Comparison of ENCODE assay signal across 23 mouse cellular contexts in genomic region chr15:22151894-22152494, GRCm38 (mm10).
A peak's percentile ranks its signal among the peaks of the same experiment; 100 is the strongest.
DNase-seq lines count a peak whose midpoint lies in the region; ATAC-seq lines count a peak whose summit lies in the region.
"Had no signal": no experiment of that assay in that cellular context is flagged by ENCODE, and none has a peak within 500 bp of the region (broad histone marks: within the 10 kb centered on the region; RNA-seq: fewer than 3 reads in every experiment).

No protein-coding gene starts in this region.

- no peak overlapping the region for H3K4me3 ChIP-seq in hindbrain, embryonic 12.5 days
- H3K4me3 ChIP-seq in hindbrain, embryonic 13.5 days, result no peak overlapping the region
- H3K4me3 ChIP-seq in neural tube, embryonic 12.5 days, result no peak overlapping the region
- H3K4me3 ChIP-seq in neural tube, embryonic 15.5 days (replicated peaks), result no peak overlapping the region
- no peak overlapping the region for H3K4me3 ChIP-seq in midbrain, embryonic 16.5 days (ENCODE audit: low read depth, low read length)
- H3K4me3 ChIP-seq: embryonic facial prominence, embryonic 15.5 days; erythroblast, embryonic 14.5 days; gastrocnemius, adult 2 months; heart, embryonic 13.5 days had no signal

- no peaks in the 10 kb centered on the region for H3K9me3 ChIP-seq in hindbrain, embryonic 12.5 days (replicated peaks)
- no peaks in the 10 kb centered on the region for H3K9me3 ChIP-seq in hindbrain, embryonic 13.5 days
- no peaks in the 10 kb centered on the region for H3K9me3 ChIP-seq in neural tube, embryonic 12.5 days
- H3K9me3 ChIP-seq in neural tube, embryonic 15.5 days (replicated peaks), result no peaks in the 10 kb centered on the region
- H3K9me3 ChIP-seq in midbrain, embryonic 16.5 days (replicated peaks; ENCODE audit: control insufficient read depth, low read length, poor library complexity, severe bottlenecking), result no peaks in the 10 kb centered on the region
- H3K9me3 ChIP-seq: embryonic facial prominence, embryonic 15.5 days; heart, embryonic 13.5 days had no signal

- H3K9ac ChIP-seq in hindbrain, embryonic 12.5 days, result no peak overlapping the region
- H3K9ac ChIP-seq in hindbrain, embryonic 13.5 days, result no peak overlapping the region
- H3K9ac ChIP-seq in neural tube, embryonic 12.5 days, result no peak overlapping the region
- H3K9ac ChIP-seq in neural tube, embryonic 15.5 days (replicated peaks), result no peak overlapping the region
- no peak overlapping the region for H3K9ac ChIP-seq in midbrain, embryonic 16.5 days (ENCODE audit: low read depth, low read length)
- H3K9ac ChIP-seq: embryonic facial prominence, embryonic 15.5 days; heart, embryonic 13.5 days had no signal

- H3K27me3 ChIP-seq in hindbrain, embryonic 12.5 days, result no peaks in the 10 kb centered on the region
- H3K27me3 ChIP-seq in hindbrain, embryonic 13.5 days, result no peaks in the 10 kb centered on the region
- no peaks in the 10 kb centered on the region for H3K27me3 ChIP-seq in neural tube, embryonic 12.5 days (replicated peaks)
- H3K27me3 ChIP-seq in neural tube, embryonic 15.5 days (replicated peaks), result no peaks in the 10 kb centered on the region
- no peaks in the 10 kb centered on the region for H3K27me3 ChIP-seq in midbrain, embryonic 16.5 days (ENCODE audit: control insufficient read depth, insufficient read depth, low read depth, low read length)
- H3K27me3 ChIP-seq: embryonic facial prominence, embryonic 15.5 days; heart, embryonic 13.5 days had no signal

- H3K4me1 ChIP-seq in hindbrain, embryonic 12.5 days, result no peaks in the 10 kb centered on the region
- H3K4me1 ChIP-seq in hindbrain, embryonic 13.5 days (replicated peaks), result no peaks in the 10 kb centered on the region
- H3K4me1 ChIP-seq in neural tube, embryonic 12.5 days, result no peaks in the 10 kb centered on the region
- H3K4me1 ChIP-seq in neural tube, embryonic 15.5 days, result no peaks in the 10 kb centered on the region
- no peaks in the 10 kb centered on the region for H3K4me1 ChIP-seq in midbrain, embryonic 16.5 days (ENCODE audit: control insufficient read depth, insufficient read depth, low read length)
- H3K4me1 ChIP-seq: embryonic facial prominence, embryonic 15.5 days; heart, embryonic 13.5 days had no signal

- H3K27ac ChIP-seq in hindbrain, embryonic 12.5 days, result no peak overlapping the region
- no peak overlapping the region for H3K27ac ChIP-seq in hindbrain, embryonic 13.5 days
- no peak overlapping the region for H3K27ac ChIP-seq in neural tube, embryonic 12.5 days
- H3K27ac ChIP-seq in neural tube, embryonic 15.5 days (replicated peaks), result no peak overlapping the region
- H3K27ac ChIP-seq in midbrain, embryonic 16.5 days (ENCODE audit: low read length), result no peak overlapping the region
- H3K27ac ChIP-seq: embryonic facial prominence, embryonic 15.5 days; gastrocnemius, adult 2 months; heart, embryonic 13.5 days; hindbrain, postnatal 0 days had no signal

- peak; percentile 2 for DNase-seq in embryo, embryonic 11 days
- DNase-seq in embryo, embryonic 10.5 days (ENCODE audit: low spot score), result no peak
- DNase-seq in kidney, adult 9 months, result no peak
- DNase-seq: adrenal gland, adult 8-10 months; adrenal gland, postnatal 36 days; B cell, adult 2 months; cerebellum, adult 11 months; cerebellum, adult 8-10 months; cerebellum, postnatal 14 days; gastrocnemius, adult 2 months; gastrocnemius, postnatal 25 days; heart, postnatal 36 days had no signal

- WGBS in hindbrain, embryonic 12.5 days, result 65% methylated on average over 4 of the region's 4 CpGs
- WGBS in hindbrain, embryonic 13.5 days, result 60% methylated on average over 4 of the region's 4 CpGs
- 61% methylated on average over 4 of the region's 4 CpGs for WGBS in neural tube, embryonic 12.5 days
- 49% methylated on average over 4 of the region's 4 CpGs for WGBS in neural tube, embryonic 15.5 days
- WGBS in midbrain, embryonic 16.5 days, result 43% methylated on average over 4 of the region's 4 CpGs

- H3K4me2 ChIP-seq in hindbrain, embryonic 12.5 days (replicated peaks), result no peak overlapping the region
- H3K4me2 ChIP-seq in hindbrain, embryonic 13.5 days, result no peak overlapping the region
- H3K4me2 ChIP-seq in neural tube, embryonic 12.5 days (replicated peaks), result no peak overlapping the region
- H3K4me2 ChIP-seq in neural tube, embryonic 15.5 days, result no peak overlapping the region
- no peak overlapping the region for H3K4me2 ChIP-seq in midbrain, embryonic 16.5 days (ENCODE audit: low read length)
- H3K4me2 ChIP-seq: embryonic facial prominence, embryonic 15.5 days; heart, embryonic 13.5 days had no signal

- 0 out of 2 replicates have a peak, but pooled peaks have one; percentile 40 for ATAC-seq in hindbrain, embryonic 12.5 days (ENCODE audit: low FRiP score)
- no peak for ATAC-seq in hindbrain, embryonic 13.5 days (ENCODE audit: low FRiP score)
- 0 out of 2 replicates have a peak, but pooled peaks have one; percentile 65 for ATAC-seq in neural tube, embryonic 12.5 days (ENCODE audit: low FRiP score, low read depth)
- ATAC-seq in neural tube, embryonic 15.5 days (ENCODE audit: low FRiP score), result no peak
- peak; percentile 72 for ATAC-seq in midbrain, embryonic 16.5 days
- ATAC-seq: CD4-positive, CD25-positive, alpha-beta regulatory T cell, adult 4 months; hindbrain, postnatal 0 days had no signal

- no peaks in the 10 kb centered on the region for H3K36me3 ChIP-seq in hindbrain, embryonic 12.5 days
- H3K36me3 ChIP-seq in hindbrain, embryonic 13.5 days, result no peaks in the 10 kb centered on the region
- H3K36me3 ChIP-seq in neural tube, embryonic 12.5 days, result no peaks in the 10 kb centered on the region
- H3K36me3 ChIP-seq in neural tube, embryonic 15.5 days, result no peaks in the 10 kb centered on the region
- no peaks in the 10 kb centered on the region for H3K36me3 ChIP-seq in midbrain, embryonic 16.5 days (ENCODE audit: control insufficient read depth, insufficient read depth, low read length)
- H3K36me3 ChIP-seq: embryonic facial prominence, embryonic 15.5 days; G1E; heart, embryonic 13.5 days had no signal

Comparison
In these comparisons a context has a peak if more than half of its experiments do, and no peak if none do; other contexts are left out.
1. ATAC-seq: peak in hindbrain, embryonic 12.5 days (single experiment), neural tube, embryonic 12.5 days (single experiment) and midbrain, embryonic 16.5 days (single experiment); none in hindbrain, embryonic 13.5 days (single experiment) and neural tube, embryonic 15.5 days (single experiment).